Mouse (Mus musculus) left cerebral cortex, adult 9 months (tissue): ENCODE results near the gene H2-D1.

Experiments
- DNase-seq, 2 experiments: peaks; one replicate each; pipeline ENCODE4 v3.0.0; 2022; ENCODE audit warnings: low spot score in 2 of 2

Gene H2-D1

DNA sequence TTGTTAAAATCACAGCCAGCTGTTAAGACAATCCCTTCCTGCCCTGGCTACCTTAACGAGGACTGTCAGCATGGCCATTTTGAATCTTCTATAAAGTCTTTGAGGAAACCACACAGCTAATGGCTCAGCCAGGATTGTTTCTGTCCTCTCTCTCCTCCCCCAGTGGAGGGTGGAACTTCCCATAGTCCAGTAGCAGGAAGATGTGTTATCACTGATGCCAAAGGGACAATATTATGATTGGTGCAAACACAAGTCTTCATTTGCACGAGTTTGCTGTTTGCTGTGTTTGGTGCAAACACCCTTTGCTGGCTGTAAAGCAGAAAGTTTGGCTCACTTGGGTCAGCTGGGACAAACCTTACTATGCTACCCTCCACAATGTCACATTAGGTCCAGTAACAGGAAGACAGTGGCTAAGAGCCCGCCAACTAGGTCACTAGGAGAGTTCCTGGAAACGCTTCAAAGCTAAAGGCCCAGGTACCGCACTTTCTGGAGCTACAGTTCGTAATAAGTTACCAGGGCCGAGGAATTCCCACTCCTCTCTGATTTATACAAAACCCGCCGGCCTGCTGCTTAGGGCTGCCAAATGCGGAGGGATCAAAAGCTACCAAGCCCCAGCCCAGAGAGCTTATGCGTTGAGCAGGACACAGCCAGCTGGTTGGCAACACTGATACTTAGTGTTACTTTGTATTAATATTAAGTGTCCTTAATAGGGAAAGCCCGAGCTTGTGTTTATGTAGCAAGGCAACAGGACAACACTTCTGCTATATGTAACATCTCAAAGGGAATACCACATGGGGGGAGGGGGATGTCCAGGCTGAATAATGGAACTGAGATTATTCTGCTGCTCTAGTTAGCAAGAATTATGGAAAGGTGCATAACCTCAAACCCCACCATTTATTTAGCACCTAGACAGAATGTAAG lies 21.9 kb upstream of the H2-D1 start:
- DNase-seq: no peak

DNA sequence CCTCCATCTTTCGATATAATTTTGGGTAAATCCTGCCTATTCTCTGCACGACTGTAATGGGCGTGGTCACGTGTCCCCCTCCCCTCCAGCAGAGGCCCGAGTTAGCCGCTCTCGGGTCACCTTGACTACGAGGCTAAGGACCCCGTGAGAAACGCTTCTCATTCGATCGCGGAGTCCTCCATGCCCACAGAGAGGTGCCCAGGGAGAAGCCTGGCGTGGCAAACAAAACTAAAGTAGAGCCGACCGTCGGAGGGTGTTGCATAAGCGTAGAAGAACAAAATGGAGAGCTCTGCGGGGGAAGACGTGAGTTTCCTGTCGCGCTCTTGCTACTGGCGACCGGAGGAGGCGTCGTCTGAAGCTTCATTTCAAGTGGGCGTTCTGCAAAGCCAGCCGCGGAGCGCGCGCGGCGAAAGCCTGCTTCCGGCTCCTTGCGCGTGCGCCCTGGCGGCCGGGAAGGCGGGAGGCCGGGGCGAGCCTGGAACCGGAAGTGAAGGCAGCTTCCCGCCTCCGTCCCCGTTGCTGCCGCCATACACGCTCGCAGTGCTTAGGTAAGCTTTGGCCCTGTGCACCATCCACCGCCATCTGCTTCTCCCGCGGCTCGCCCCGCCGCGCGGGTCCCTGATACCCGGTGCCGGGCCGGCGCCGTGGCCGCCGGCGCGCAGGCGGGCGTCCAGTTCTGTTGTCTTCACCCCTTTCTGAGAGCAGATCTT lies 21.1 kb upstream of the H2-D1 start, which contains the start of gene Ddx39b:
Gene Ddx39b, plus strand, starts transcription at position 442 of the 710 bp plus-strand sequence.
- peak; percentile 95 to 97 for DNase-seq

DNA sequence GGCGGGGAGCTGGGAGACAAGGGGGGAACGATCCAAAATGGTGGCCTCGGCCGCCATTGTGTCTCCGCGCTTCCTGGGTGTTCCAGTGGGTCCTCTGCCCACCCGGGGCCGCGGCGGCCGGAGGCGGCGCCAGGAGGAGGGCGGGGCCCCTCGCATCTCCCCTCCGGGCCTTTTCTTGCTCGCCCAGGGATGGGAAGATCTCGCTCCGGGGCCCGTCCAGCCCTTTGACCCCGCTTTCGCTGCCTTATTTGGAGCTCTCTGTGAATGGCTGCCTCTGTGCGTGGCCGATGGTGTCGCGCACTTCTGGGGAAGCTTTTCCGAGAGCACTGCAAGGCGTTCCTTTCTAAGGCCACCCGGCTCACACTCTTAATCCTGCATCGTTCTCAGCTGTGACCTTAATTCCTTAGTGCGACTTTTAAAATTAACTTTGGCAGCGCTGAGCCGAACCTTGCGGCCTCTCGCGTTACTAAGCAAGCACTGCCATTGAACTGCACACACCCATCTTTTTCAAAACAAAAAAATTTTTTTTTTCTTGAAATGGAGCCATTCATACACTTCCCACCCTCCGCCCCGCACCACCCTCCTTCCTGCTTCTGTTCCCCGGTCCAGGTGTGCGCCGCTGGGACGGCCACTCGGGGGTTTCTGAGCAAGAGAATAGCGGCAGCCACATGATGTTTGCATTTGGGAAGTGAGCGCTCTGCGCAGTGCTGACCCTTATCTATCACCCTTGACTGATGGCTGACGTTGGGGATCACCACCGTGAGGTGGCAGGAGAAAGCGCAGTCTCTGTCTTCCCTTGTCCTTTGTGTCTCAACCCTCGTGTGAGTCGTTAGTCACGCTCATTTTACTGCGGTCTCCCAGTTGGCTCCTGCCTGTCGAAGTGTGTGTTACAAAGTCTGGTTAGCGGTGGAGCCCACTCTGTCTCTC lies 20.3 kb upstream of the H2-D1 start:
- DNase-seq: peak in 1 of 2 experiments; percentile 68

DNA sequence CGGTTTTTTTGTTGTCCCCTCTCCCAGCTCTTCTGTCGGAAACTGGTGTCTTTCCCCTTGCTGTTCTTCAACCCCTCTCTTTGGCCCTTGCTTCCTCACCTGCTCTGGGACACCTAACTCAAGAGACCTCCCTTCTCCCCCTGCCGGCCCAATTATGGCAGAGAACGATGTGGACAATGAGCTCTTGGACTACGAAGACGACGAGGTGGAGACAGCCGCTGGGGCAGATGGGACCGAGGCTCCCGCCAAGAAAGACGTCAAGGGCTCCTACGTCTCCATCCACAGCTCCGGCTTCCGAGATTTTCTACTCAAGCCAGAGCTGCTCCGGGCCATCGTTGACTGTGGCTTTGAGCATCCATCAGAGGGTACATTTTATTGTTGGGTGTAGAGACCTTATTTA lies 19.4 kb upstream of the H2-D1 start:
- peak in 1 of 2 experiments; percentile 64 for DNase-seq

DNA sequence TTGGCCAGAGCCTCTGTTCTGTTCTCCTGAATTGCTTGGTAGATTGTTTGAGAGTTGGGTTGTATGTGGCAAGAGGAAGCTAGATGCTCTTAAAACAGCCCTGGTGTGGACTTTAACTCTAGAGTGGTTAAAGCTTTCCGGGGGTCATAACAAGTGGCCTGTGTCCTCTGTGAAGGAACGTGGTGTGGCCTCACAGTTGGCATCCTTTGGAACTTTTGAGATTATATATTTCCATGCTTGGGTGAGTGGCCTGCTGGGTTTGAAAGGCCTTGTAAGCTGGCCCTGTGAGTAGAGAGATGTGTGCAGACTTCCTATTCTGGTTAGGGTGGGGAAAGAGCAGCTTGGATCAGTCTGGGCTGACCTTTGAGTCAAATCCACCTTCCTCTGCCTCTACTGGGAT lies 17.5 kb upstream of the H2-D1 start:
- DNase-seq: no peak

DNA sequence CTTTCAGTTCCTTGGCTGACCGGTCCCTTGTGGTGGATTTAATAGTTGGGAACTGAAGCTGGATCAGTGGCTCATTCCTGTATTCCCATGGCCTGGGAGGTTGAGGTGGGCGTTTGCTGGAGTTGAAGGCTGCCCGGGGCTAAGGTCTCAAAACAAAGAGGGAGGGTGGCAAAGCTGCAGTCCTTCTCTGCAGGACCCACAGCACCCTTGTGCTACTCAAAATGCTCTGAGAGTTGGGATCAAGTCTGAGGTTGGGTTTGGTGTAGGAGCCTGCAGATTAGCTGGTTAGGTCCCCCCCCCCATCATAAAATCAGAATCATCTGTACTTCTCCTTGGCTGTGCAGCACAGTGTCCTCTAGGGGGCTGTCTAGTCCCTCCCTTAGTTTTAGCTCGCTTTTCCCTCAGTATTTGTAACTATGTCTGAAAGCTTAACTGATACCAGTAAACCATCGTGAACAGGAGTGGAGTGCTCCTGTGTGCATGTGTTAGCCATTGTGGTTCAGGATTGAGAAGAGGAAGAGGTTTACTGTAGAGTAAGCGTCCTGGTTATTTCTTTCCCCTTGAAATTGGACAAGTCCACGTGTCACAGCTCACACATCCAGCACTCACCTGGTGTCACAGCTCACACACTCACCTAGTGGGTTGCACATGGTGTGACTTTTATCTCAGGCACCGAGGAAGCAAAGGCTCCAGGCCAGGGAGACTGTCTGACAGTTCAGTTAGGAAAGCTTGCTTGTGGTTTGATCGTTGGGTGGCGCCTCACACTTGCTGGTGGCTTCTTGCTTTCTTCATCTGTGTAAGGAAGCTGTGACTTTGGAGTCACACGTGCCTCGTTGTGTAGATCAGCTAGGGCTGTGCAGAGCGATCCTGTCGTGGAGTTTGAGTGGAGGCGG lies 16.6 kb upstream of the H2-D1 start:
- no peak for DNase-seq

DNA sequence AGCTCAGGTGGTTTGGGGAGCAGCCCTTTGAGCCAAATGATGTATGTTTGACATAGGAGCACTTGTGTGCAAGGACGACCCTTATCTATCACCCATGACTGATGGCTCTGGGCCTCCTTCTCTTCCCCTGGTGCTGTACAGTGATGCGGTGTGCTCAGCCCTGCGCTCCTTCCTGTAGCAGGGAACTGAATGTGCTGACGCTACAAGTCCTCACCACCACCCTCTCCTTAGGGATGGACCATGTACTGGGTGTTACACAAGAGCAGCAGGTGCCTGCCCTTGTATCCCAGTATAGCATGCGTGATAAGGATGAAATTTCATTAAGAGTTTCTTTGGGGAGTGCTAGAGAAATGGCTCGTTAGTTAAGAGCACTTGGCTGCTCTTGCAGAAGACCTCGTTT lies 15.4 kb upstream of the H2-D1 start:
- DNase-seq: no peak

DNA sequence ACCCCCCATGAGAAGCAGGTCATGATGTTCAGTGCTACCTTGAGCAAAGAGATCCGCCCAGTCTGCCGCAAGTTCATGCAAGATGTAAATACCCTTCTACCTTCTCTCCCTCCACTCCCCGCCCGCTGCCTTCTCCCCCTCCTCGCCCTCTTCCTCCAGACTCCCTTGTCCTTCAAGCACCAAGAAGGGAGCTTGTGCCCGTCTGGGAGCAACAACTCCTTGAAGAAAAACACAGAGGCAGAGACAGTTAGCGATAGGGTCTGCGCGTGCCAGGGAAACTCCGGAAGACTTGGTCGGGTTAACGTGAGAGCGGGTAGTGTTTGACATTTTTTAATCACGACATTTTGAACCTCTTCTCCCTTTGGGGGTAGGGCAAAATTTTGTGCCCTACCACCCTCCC lies 13.5 kb upstream of the H2-D1 start:
- no peak for DNase-seq

DNA sequence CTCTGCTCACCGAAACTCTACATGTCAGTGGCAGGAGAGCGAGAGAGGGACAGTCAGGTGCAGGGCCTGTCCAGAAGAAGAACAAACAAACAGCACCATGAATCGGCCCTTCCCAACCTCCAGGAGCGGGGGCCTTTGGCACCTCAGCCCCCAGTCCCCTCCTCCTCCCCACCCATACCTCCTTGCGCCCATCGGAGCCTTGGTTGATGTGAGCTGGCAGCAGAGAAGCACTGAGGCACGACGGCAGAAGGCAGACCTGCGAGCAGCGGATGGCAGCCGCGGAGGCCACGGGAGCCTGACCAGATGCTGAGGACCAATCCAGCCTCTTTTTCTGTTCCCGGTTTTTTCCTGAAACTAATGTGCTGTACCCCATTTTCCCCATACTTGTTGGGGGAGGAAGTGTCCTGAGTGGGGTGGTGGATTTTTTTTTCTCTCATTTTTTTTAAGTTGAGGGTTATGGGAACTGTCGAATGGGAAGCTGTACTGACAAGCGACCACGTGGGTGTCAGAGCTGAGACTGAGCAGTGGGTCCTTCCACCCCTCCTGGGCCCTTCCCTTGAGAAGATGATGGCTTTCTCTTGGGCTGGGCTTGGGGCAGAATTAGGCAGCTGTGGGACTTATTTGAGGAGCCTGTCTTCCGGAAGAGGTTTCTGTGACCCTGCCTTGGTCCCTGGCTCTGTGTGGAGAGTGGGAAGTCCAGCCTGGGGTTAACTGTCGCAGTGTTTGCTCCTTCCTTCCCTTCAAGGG lies 12.9 kb upstream of the H2-D1 start:
- DNase-seq: no peak

DNA sequence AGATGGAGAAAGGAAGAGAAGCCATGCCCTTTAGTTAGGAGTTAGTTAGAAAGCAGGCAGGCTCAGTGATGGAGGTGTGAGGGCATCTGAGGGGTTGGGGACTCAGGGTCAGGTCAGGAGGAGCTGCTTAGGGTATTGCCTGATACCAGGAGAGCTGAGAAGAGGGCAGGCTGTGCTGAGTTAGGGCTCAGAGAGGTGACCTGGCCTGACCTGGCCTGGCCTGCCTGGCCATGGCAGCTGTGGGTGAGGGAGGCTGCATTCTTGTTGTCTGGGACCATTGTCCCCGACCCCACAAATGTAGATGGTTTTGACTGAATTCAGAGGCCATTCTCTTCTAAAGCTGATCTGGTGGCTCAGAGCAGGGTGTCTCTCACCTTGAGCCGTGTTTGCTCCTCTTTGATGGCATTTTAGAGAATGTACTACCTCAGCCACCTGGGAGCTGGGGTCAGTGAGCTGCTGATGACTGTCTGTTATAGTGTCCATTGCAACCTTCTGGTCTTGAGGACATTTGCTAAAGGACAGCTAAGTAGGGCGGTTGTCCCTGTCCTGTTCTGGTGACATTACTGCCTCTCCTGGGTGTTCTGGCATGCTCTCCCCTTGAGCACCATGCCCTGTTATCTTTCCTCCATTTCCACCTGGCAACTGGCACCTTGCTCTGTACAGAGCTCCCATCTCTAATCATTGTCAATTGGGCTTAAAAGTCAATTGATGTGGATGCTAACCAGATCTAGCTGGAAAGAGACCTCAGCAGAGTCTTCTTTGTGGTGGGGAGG lies 12.0 kb upstream of the H2-D1 start:
- no peak for DNase-seq

DNA sequence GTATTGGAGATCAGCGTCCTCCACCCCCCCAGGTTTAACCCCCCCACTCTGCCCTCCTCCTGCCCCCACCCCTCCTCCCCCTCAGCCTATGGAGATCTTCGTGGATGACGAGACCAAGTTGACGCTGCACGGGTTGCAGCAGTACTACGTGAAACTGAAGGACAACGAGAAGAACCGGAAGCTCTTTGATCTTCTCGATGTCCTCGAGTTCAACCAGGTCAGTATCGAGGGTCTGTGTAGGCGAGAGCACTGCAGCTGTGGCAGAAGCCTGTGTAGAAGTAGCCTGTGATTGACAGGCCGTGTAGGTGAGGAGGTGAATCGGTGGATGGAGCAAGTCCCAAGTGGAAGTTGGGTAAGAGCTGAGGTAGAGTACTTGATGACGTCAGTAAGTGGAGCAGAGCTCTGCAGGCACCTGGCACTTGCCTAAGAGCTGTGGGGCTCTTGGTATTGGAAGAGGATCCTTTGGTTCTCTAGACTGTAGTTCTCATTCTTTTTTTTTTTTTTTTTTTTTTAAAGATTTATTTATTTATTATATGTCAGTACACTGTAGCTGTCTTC lies 11.3 kb upstream of the H2-D1 start:
- DNase-seq: no peak

DNA sequence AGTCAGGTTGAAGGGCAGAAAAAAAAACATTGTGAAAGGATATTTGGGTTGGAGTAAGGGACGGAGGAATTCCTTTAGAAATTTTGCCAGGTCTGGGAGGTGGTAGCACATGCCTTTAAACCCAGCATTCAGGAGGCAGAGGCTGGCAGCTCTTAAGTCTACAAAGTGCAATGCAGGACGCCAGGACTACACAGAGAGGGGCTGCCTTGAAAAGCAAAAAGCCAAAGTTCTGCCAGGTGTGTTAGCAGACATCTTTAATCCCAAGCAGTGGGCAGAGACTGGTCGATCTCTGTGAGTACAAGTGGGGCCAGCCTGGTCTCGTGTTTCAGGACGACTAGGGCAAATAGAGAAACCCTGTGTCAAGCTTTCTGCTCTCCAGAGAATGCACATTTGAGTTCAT lies 10.5 kb upstream of the H2-D1 start:
- DNase-seq: no peak

DNA sequence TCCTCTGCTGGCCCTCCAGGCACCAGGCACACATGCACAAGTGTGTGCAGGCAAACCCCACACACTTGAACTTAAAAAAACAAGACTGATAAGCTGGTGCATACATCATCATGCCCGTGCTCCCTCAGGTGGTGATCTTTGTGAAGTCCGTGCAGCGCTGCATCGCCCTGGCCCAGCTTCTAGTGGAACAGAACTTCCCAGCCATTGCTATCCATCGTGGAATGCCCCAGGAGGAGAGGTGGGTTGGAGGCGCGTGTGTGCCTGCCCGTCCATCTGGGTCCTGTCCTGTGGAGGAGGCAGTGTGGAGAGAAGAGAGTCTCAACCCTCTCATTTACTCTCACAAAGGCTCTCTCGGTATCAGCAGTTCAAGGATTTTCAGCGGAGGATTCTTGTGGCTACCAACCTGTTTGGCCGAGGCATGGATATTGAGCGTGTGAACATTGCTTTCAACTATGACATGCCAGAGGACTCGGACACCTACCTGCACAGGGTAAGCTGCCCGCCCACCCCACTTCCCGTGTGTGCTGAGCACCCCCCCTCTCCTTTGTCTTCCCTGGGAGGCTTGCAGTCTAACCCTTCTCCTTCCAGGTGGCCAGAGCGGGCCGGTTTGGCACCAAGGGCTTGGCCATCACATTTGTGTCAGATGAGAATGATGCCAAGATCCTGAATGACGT lies 9.8 kb upstream of the H2-D1 start:
- no peak for DNase-seq

DNA sequence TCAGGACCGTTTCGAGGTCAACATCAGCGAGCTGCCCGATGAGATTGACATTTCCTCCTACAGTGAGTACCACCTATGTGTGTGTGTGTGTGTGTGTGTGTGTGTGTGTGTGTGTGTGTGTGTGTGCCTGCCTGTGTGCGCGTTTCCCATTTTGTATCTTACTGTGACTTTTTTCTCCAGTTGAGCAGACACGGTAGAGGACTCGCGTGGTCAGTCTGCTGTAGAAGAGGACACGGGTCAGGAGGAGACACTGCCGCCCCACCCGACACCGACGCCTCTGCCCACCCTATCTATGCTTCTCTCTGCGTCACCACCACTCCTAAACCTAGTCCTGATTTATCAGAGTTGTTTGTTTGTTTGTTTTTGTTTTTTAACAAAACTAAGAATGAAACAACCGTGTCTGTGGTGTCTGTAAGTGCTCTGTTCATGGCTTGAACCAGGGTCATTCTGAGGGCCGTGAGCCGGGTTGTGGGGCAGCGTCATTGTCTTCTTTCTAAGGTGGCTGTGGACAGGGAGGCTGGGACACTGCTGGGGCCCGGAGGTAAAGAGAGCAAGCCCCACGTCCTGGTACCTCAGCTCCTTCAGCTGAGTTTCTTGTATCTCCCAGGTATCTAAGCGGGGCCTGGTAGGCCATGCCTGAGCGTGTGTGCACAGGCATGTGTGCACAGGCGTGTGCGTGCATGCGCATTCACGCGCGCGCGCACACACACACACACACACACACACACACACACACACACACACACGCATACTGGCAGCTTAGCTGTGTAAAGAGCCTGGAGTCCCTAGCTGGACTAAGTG lies 9.0 kb upstream of the H2-D1 start:
- DNase-seq: no peak

DNA sequence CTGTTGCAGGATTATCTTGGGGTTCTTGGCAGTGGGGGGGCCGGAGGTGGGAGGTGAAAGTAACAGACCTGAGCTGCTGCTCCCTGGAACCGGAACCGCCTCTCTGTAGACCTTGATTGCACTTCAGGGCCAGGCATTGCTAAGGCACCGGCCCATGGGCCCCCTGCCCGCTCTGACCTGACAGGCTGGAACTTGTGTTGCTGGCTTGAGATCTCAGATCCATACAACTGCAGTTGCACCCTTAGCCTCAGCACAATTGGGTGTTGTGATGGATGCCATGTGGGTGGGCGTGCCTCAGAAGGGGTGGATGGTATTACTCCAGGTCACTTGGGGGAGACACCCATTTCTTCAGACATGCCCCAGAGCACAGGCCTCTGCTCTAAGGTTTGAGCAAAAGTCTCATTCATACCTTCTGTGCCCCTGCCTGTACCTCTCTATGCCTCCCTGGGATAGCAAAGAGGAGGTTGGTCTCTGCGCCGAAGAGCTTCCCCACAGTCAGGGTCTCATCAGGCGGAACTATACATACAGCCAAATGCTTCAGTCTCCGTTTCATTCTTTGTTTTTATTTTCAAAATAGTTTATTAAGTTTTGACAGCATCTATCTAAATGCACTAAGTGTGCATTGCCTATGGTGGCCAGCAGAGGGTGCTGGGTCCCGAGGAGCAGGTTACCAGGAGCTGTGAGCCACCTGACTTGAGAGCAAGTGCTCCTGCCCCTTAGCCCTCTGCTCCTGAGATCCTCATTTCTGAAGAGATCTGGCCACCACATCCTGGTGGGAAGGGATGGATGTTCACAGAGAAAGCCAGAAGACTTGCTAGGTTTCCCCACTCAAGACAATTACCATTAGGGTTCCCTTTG lies 8.1 kb upstream of the H2-D1 start:
- peak in 1 of 2 experiments; percentile 59 for DNase-seq

DNA sequence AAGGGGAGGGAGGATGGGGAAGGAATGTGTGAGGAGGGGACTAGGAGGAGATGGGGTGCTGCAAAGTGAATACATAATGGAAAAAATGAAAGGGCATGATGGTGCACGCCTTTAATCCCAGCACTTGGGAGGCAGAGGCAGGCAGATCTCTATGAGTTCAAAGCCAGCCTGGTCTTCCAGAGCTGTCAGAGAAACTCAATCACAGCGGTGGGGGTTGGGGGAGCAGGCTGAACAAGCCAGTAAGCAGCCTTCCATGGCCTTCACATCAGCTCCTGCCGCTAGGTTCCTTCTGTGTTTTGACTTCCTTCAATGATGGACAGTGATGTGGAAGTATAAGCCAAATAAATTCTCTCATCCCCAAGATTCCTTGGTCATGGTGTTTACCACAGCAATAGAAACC lies 7.2 kb upstream of the H2-D1 start:
- DNase-seq: no peak

DNA sequence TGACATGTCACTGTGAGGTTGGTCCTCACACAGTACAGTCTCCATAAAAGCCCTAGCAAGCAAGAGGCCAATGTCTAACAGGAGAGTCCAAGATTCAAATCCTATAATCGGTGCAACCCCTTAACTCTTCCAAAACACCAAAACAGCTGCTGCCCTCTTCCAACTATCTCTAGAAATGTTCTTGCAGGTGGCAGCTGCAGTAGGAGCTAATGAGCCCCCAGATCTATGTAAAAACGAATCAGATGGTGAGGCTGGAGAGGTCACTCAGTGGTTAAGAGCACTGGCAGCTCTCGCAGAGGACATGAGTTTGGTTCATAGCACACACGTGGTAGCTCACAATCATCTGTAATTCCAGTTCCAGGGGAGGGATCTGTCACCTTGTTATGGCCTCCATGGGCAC lies 6.8 kb upstream of the H2-D1 start:
- DNase-seq: no peak
